Mouse (Mus musculus) midbrain, embryonic 10.5 days (tissue): Measurements from ENCODE around the gene Robo1. TPM values are rescaled to one million over a fixed set of nuclear protein-coding genes. Genes with fewer than 3 reads are reported as not detected.
A peak's percentile ranks its signal among the peaks of the same experiment; 100 is the strongest.

Experiments
- DNase-seq: peaks from one replicate; pipeline ENCODE4 v3.0.0-alpha.2; 2017; ENCODE audit warnings: low spot score
- H3K27ac ChIP-seq: fragments of 300-500 bp; sonication (generic); replicated peaks from 2 replicates; pipeline ENCODE4 v1.5.1; 2016; ENCODE audit warnings: mild to moderate bottlenecking
- H3K27me3 ChIP-seq: fragments of 300-500 bp; sonication (generic); 2 replicates; pipeline ENCODE4 v1.6.1; 2016; ENCODE audit warnings: low read depth, mild to moderate bottlenecking; ENCODE audit not compliant: poor library complexity, severe bottlenecking
- H3K36me3 ChIP-seq: fragments of 300-500 bp; sonication (generic); 2 replicates; pipeline ENCODE4 v1.6.1; 2016; ENCODE audit warnings: mild to moderate bottlenecking, moderate library complexity
- H3K4me1 ChIP-seq: fragments of 300-500 bp; sonication (generic); 2 replicates; pipeline ENCODE4 v1.6.1; 2016
- H3K4me3 ChIP-seq: fragments of 300-500 bp; sonication (generic); 2 replicates; pipeline ENCODE4 v1.5.1; 2016; ENCODE audit warnings: mild to moderate bottlenecking, moderate library complexity
- H3K9me3 ChIP-seq: fragments of 300-500 bp; sonication (generic); replicated peaks from 2 replicates; pipeline ENCODE4 v1.6.1; 2016; ENCODE audit warnings: mild to moderate bottlenecking
- WGBS: fragments of 180-500 bp; shearing (Covaris S2); methylation state at CpG from one replicate; pipeline ENCODE4 v1.1.7; 2016; 5-methylcytosine and 5-hydroxymethylcytosine counted together
- polyA plus RNA-seq: library from polyadenylated mRNA; unstranded; fragments of >200 nt; fragmentation: Nextera tagmentation; extraction: Ambion mirVana; gene quantifications from 2 replicates; pipeline ENCODE4 v1.2.1, GENCODE M21; 2016

Gene Robo1
- polyA plus RNA-seq, 1 experiment from 2014 or later, result 28.1 TPM

DNA sequence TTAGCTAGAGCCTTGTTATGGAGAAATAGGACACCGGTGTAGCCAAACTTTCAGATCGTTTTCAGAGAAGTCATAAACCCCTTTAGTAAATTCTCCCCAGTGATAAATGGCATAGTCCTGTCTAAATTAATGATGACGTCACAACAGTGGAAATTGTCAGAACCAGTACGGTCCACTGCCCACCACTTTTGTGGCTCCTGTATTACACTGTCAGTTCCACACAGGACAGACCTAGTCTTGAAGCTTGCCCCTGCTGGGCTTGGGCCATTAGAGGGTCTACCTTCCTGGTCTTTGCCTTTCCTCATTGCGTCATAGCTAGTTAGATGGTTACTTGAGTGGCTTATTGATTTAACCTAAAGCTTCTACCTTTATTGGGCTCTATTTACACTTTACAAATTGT lies 369.1 kb downstream of the Robo1 start:
- 74% methylated on average over 5 of the region's 5 CpGs for WGBS
- Histone ChIP-seq H3K27ac (no peak overlapping the region), H3K4me1 (peaks cover 44% of the 10 kb centered on the region)

DNA sequence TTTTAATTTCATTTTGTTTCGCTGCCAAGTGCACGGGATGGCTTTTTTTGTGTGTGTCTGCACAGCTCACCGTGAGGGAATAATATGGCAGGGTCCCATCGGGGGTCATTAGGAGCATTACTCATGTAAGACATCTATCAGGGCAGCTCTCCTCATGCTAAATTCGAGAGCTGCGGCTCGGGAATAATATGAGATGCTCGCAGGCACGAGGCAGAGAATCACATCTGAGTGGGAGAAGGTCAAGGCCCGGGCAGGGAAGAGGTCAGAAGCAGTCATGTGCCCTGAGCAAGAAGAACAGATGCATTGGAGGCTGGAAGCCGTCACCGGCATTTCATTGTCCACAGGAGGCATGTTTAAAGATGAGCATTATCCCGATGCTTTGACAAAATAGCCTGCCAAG lies 370.3 kb downstream of the Robo1 start:
- WGBS, result 27% methylated on average over 13 of the region's 13 CpGs
- no peaks in the 10 kb centered on the region; the same call in 1 of the 2 replicates for H3K9me3 ChIP-seq
- peaks cover 21% of the 10 kb centered on the region for H3K27me3 ChIP-seq
- peaks cover 8% of the 10 kb centered on the region; the same call in 1 of the 2 replicates for H3K36me3 ChIP-seq
- peak; percentile 56 for DNase-seq
- peak overlapping the region; percentile 3; the same call in 1 of the 2 replicates for H3K4me3 ChIP-seq
- peaks cover 52% of the 10 kb centered on the region for H3K4me1 ChIP-seq
- H3K27ac ChIP-seq, result peak overlapping the region; percentile 53; the same call in 1 of the 2 replicates

More for the DNA sequence above, 369.1 kb downstream of the Robo1 start:
- peaks cover 14% of the 10 kb centered on the region; the same call in 1 of the 2 replicates for H3K36me3 ChIP-seq
- DNase-seq, result no peak
- H3K9me3 ChIP-seq, result no peaks in the 10 kb centered on the region; the same call in 1 of the 2 replicates
- no peak overlapping the region for H3K4me3 ChIP-seq
- peaks cover 10% of the 10 kb centered on the region; the same call in 1 of the 2 replicates for H3K27me3 ChIP-seq

DNA sequence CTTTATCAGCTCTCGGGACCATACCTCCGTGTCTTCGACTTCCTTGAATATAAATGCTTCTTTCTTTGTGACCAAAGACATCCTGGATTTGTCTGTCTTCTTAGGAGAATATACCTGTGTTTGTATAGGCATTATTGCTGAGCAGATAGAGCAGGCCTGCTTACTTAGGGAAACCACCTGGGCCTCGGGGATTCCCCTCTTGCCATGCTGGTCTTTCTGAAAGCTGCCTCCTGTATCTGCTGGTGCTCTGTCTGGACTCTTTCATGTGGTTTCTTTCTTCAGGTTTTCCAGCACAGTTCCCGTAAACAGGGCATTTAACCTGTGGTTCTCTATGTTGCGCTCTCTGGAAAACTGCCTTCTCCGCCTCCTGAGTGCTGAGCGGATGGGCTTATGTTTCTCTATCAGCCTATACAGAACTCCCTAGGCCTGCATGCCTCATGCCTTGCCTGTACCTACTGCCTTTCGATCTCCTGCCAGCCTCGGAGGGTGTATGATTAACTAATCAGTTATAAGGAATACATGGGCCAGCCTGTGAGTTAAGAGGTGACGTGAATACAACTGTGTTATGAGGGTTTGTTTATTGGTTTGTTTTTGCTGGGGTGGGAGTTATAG lies 370.9 kb downstream of the Robo1 start:
- no peaks in the 10 kb centered on the region; the same call in 1 of the 2 replicates for H3K9me3 ChIP-seq
- no peak for DNase-seq
- WGBS, result 74% methylated on average over 11 of the region's 11 CpGs
- H3K27ac ChIP-seq, result peak overlapping the region; percentile 53
- H3K36me3 ChIP-seq, result peaks cover 7% of the 10 kb centered on the region; the same call in 1 of the 2 replicates
- peaks cover 57% of the 10 kb centered on the region for H3K4me1 ChIP-seq
- H3K4me3 ChIP-seq, result 0 out of 2 replicates have a peak overlapping the region, but pooled peaks have one; percentile 3
- H3K27me3 ChIP-seq, result peaks cover 27% of the 10 kb centered on the region

DNA sequence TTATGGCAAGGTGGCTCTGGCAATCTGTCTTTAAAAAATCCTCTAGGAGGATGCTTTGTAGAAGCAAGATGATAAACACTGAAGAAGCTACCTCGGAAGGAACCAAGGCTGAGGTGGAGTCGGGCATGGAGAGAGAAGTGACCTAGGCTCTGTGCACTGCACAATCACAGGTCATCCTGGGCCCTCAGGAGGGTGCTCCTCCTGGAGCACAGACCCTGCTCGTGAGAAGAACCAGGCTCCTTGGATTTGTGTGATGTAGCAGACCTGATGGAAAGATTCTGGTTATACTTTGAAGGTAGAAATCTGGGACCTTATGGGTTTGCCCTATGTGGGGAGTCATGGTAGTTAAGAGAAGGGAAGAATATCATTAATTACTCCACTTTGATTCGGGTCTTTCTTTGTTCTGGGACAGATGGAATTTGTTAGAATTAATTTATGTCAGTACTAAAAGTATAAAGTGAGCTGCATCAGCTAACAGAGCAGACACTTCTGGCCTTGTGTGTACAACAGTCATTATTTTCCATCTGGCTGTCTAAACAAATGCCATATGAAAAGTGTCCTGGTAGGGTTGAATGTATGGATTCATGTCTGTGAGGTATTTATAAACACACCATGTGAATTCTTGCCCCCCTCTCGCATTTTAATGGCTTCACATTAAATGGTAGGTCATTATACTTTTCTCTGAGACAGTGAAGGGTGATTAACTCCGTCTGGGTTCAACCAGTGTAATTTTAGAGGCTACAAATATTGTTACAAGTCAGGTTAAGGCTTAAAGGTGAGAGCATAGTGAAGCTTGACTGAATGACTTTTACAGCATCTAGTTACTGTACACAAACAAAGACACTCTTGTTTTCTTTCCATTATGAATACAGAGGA lies 377.7 kb downstream of the Robo1 start:
- Histone ChIP-seq H3K9me3 (no peaks in the 10 kb centered on the region), H3K36me3 (no peaks in the 10 kb centered on the region), H3K4me3 (no peak overlapping the region), H3K27ac (no peak overlapping the region), H3K4me1 (peaks cover 58% of the 10 kb centered on the region), H3K27me3 (peaks cover 37% of the 10 kb centered on the region)
- no peak for DNase-seq
- WGBS, result 82% methylated on average over 6 of the region's 6 CpGs

DNA sequence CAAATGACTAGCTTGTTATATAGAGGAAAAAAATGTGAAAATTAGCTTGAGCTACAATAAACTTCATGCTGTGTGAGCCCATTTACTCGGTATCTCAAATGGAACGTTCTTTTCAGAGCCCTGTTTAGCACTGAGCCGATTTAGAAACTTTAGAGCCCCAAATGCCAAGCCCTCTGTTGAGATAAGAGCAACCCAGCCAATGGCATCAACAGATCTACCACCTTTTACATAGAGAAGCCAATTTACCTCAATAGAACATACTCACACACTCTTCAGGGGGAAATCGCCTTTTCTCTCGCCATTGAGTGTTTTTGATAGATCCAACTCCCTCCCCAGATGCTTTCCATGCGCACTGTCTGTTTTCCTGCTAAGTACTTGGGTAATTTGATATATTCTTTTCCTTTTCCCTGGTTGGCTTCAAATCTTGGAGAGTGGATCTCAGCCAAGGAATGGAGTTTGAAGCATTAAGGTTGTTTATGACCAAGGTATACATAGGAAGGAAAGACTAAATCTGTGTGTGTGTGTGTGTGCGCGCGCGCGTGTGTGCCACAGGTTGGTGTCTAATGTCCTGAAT lies 378.5 kb downstream of the Robo1 start:
- Histone ChIP-seq H3K27me3 (peaks cover 36% of the 10 kb centered on the region), H3K9me3 (no peaks in the 10 kb centered on the region), H3K4me1 (peaks cover 60% of the 10 kb centered on the region), H3K36me3 (no peaks in the 10 kb centered on the region), H3K27ac (no peak overlapping the region), H3K4me3 (no peak overlapping the region)
- no peak for DNase-seq
- WGBS, result 79% methylated on average over 11 of the region's 11 CpGs

DNA sequence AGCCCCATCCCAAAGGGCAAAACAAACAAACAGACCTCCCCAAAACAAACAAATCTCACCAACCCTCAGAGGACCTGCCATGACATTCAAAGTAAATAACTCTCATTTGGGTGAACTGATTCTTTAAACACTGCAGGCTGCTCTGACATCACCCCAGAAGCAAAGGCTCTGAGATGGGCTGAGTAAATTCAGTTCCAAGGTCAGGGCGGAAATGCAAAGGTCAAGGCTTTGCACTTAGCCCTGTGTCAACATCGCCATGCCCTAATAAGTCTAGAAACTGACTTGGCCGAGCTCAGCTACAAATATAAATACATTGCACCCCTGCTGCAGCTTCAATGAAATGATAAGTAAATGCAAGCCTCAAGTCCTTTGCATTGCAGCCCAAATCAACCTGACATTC lies 379.5 kb downstream of the Robo1 start:
- H3K36me3 ChIP-seq, result no peaks in the 10 kb centered on the region
- no peak overlapping the region for H3K27ac ChIP-seq
- H3K27me3 ChIP-seq, result peaks cover 28% of the 10 kb centered on the region
- no peaks in the 10 kb centered on the region for H3K9me3 ChIP-seq
- peaks cover 66% of the 10 kb centered on the region for H3K4me1 ChIP-seq
- no peak overlapping the region for H3K4me3 ChIP-seq
- DNase-seq, result no peak
- WGBS, result 36% methylated on average over 3 of the region's 3 CpGs

DNA sequence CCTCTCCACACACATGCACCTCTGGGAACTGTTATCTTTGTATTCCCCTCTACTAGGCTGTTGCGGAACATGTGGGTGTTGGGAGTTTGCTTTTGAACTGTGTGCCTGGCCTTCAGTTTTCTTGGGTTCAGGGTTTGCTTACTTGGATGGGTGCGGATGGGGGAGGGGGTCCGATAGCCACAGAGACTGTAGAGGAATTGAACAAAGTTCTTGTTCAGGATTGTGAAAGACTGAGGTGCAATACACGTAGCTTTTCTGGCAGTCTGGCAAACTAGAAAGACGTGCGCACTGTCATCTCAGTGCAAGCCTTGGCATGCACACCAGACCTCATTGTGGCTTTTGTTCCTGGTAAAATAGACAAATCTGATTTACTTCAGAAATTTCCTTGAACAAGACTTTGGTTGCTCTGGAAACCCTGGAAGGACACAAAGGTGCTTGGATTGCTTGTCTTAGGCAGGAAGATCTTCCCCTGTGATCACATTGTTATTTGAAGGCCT lies 380.1 kb downstream of the Robo1 start:
- H3K9me3 ChIP-seq, result no peaks in the 10 kb centered on the region
- 70% methylated on average over 6 of the region's 6 CpGs for WGBS
- H3K4me1 ChIP-seq, result peaks cover 68% of the 10 kb centered on the region
- peaks cover 23% of the 10 kb centered on the region for H3K27me3 ChIP-seq
- peak overlapping the region; percentile 47; the same call in 1 of the 2 replicates for H3K27ac ChIP-seq
- H3K4me3 ChIP-seq, result no peak overlapping the region
- H3K36me3 ChIP-seq, result no peaks in the 10 kb centered on the region
- DNase-seq, result no peak

DNA sequence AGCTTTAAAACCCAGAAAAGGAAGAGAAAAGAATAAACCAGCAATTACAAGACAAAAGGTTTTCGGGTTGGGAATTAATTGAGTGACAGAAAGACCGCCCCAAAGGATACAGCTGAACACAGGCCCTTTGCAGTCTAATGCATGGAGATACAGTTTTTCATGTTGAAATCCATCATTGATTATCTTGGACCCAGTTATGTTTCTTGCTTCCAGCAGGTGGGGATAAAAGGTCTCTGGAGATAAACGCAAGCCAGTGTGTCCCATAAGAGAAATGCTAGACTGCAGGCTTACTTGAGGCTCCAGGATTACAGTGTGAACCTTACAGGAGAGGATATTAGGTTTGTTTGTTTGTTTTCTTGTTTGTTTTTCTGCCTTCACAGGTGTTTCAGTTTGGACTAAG lies 383.8 kb downstream of the Robo1 start:
- no peak overlapping the region for H3K4me3 ChIP-seq
- H3K36me3 ChIP-seq, result no peaks in the 10 kb centered on the region
- 36% methylated on average over 3 of the region's 3 CpGs for WGBS
- no peaks in the 10 kb centered on the region for H3K9me3 ChIP-seq
- no peak for DNase-seq
- peaks cover 27% of the 10 kb centered on the region for H3K27me3 ChIP-seq
- peaks cover 67% of the 10 kb centered on the region for H3K4me1 ChIP-seq
- peak overlapping the region; percentile 71 for H3K27ac ChIP-seq

DNA sequence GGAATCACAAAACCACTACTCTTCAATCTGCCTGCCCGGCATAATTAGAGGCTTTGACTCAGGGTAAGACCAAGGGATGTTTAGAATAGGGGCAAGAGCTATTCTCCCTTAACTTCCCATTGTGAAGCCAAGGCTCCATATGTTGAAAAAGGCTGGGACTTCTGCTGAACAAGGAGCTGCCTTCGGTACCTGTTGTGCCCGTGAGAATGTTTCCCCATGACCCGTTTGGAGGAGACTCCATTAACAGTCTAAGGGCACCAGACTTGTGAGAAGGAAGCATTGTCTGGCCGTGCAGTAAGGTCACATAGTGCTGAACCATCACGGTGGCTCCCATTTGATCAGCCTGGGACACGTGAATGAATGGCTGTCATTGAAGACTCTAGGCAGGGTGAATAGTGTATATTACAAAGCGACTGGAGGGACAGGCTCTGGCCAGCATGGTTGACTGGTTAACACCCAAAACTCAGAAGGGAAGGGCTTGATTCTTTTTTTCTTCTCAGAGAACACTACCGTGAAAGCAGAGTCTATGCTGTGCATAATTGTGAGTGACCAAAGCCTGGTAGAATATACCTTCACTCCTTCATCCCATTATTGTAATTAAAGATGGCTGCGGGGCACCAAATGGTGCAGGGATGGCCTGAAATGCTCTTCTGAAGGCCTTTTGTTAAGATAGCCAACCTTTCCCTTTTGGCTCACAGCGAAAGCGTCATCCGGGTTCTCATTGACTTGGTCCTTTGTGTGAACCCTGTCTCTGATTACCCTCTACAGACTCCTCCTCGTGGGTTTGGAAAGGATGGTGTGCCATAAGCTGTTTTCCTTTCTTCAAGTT lies 385.6 kb downstream of the Robo1 start:
- peaks cover 58% of the 10 kb centered on the region for H3K4me1 ChIP-seq
- H3K27ac ChIP-seq, result peak overlapping the region; percentile 81
- WGBS, result 27% methylated on average over 14 of the region's 14 CpGs

DNA sequence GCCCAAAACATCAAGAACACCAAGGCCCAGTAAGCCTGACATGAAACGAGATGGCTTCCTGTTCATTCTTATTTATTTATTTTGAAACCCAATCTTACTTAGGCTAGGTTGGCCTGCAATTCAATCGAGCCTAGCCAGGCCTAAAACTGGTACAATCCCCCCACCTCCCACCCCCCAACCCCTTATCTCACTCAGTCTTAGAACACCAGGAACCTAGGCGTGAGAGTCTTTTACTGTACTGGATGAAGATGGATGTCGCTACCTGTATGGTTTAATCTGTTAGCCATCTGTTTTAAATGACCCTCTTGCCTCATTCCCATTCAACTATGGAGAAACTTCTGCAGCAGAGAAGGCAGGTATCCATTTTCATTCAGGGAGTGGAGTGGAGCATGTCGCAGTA lies 386.7 kb downstream of the Robo1 start:
- 81% methylated on average over 5 of the region's 5 CpGs for WGBS
- Histone ChIP-seq H3K36me3 (no peaks in the 10 kb centered on the region), H3K4me1 (peaks cover 66% of the 10 kb centered on the region), H3K27ac (peak overlapping the region; percentile 34; the same call in 1 of the 2 replicates), H3K4me3 (no peak overlapping the region), H3K9me3 (no peaks in the 10 kb centered on the region), H3K27me3 (peaks cover 33% of the 10 kb centered on the region)
- DNase-seq, result no peak

More for the DNA sequence above, 385.6 kb downstream of the Robo1 start:
- H3K9me3 ChIP-seq, result no peaks in the 10 kb centered on the region
- H3K4me3 ChIP-seq, result peak overlapping the region; percentile 21; the same call in 1 of the 2 replicates
- peaks cover 36% of the 10 kb centered on the region for H3K27me3 ChIP-seq
- no peaks in the 10 kb centered on the region for H3K36me3 ChIP-seq
- peak; percentile 59 for DNase-seq

DNA sequence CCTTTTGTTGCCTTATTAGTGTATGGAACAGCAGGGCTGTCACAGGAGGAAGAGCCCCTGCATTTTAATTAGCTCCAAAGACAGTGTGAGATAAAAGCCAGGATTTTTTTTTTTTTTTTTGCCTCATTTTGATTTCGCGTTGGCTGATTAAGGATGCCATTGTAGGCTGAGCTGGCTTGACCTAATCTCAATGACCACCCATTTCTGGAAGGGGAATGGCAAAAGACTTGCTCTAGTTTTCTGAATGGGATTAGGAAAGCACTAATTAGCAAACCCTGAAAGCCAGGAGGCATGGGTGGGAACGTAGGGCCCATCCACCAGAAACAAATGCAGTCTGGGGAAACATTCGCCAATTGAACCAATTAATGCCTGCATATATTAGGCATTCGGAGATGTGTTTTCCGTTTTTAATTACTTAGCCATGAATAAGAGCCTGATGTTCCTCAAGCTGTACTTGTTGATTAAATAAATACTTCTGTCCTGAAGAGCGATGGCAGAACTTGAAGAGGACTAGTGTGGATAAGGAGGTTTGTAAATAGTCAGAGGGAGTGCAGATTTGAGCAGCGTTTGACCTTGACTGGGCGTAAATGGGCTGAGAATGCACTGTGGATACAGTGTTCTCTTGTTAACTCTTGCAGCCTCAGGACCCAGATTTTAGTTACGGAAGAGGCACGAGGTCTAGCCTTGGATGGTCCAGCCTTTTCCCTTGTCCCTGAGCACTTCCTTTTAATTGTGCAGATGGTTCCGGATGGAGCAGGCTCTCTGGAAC lies 391.3 kb downstream of the Robo1 start:
- Histone ChIP-seq H3K9me3 (no peaks in the 10 kb centered on the region), H3K27ac (peak overlapping the region; percentile 39), H3K36me3 (no peaks in the 10 kb centered on the region), H3K27me3 (peaks cover 56% of the 10 kb centered on the region), H3K4me1 (peaks cover 56% of the 10 kb centered on the region), H3K4me3 (0 out of 2 replicates have a peak overlapping the region, but pooled peaks have one; percentile 4)
- WGBS, result 24% methylated on average over 12 of the region's 12 CpGs
- DNase-seq, result no peak
